Mouse (Mus musculus): ENCODE results near the gene Nosip. TPM values are rescaled to one million over a fixed set of nuclear protein-coding genes. Genes with fewer than 3 reads are reported as not detected.

Nosip gene
- total and polyA plus RNA-seq, 3 experiments, result 27.0 to 43.6 (median 29.3) TPM

GRCm38 (mm10) chr7:45048001-45048890, 14.0 kb upstream of the Nosip start:
- no peaks in the 10 kb centered on the region for H3K36me3 ChIP-seq (ENCODE audit: control insufficient read depth, insufficient read depth, low read length)
- no peak for TF ChIP-seq POLR2A (IDR thresholded peaks at IDR 0.05; ENCODE audit: insufficient read depth, low read depth, low read length)
- TF ChIP-seq EP300 (IDR thresholded peaks at IDR 0.05; ENCODE audit: insufficient read depth, low read depth, low read length), result no peak
- TF ChIP-seq CTCF (IDR thresholded peaks at IDR 0.05), result no peak
- peaks cover 8% of the 10 kb centered on the region for H3K79me2 ChIP-seq (replicated peaks; ENCODE audit: control insufficient read depth, insufficient read depth, low read length)
- H3K4me3 ChIP-seq, result no peak overlapping the region
- intact Hi-C loops (cut with DNase I), result no loop called here
- H3K27ac ChIP-seq, result no peak overlapping the region
- no peaks in the 10 kb centered on the region for H3K27me3 ChIP-seq (ENCODE audit: control insufficient read depth, insufficient read depth, low read length)
- no peak overlapping the region for H3K9ac ChIP-seq (ENCODE audit: low read depth, low read length)
- no peak for DNase-seq
- peaks cover 5% of the 10 kb centered on the region for H3K4me1 ChIP-seq (ENCODE audit: control insufficient read depth, insufficient read depth, low read length)
- WGBS, result 90% methylated on average over 38 of the region's 38 CpGs

GRCm38 (mm10) chr7:45048923-45049657, 13.1 kb upstream of the Nosip start:
- Histone ChIP-seq H3K79me2 (replicated peaks; ENCODE audit: control insufficient read depth, insufficient read depth, low read length) (peaks cover 8% of the 10 kb centered on the region), H3K36me3 (ENCODE audit: control insufficient read depth, insufficient read depth, low read length) (no peaks in the 10 kb centered on the region), H3K27me3 (ENCODE audit: control insufficient read depth, insufficient read depth, low read length) (no peaks in the 10 kb centered on the region), H3K4me1 (ENCODE audit: control insufficient read depth, insufficient read depth, low read length) (peaks cover 5% of the 10 kb centered on the region), H3K27ac (no peak overlapping the region), H3K4me3 (no peak overlapping the region), H3K9ac (ENCODE audit: low read depth, low read length) (no peak overlapping the region)
- 80% methylated on average over 23 of the region's 23 CpGs for WGBS
- TF ChIP-seq CTCF (IDR thresholded peaks at IDR 0.05), result no peak
- no peak for TF ChIP-seq POLR2A (IDR thresholded peaks at IDR 0.05; ENCODE audit: insufficient read depth, low read depth, low read length)
- no peak for TF ChIP-seq EP300 (IDR thresholded peaks at IDR 0.05; ENCODE audit: insufficient read depth, low read depth, low read length)
- intact Hi-C loops (cut with DNase I), result no loop called here
- DNase-seq, result peak; percentile 52 to 60

GRCm38 (mm10) chr7:45050945-45051600, 11.2 kb upstream of the Nosip start:
- WGBS, result 24% methylated on average over 16 of the region's 16 CpGs
- H3K36me3 ChIP-seq (ENCODE audit: control insufficient read depth, insufficient read depth, low read length), result no peaks in the 10 kb centered on the region
- intact Hi-C loops (cut with DNase I), result loop anchor here (2.0 to 5.0 kb wide), 2 partner anchors 20 to 64 kb away; partner anchors contain the start of gene Prmt1

GRCm38 (mm10) chr7:45051601-45051974, 10.6 kb upstream of the Nosip start:
- TF ChIP-seq EP300 (IDR thresholded peaks at IDR 0.05; ENCODE audit: insufficient read depth, low read depth, low read length) (no peak), POLR2A (IDR thresholded peaks at IDR 0.05; ENCODE audit: insufficient read depth, low read depth, low read length) (no peak), CTCF (IDR thresholded peaks at IDR 0.05) (no peak)
- H3K9ac ChIP-seq (ENCODE audit: low read depth, low read length), result peak overlapping the region; percentile 96
- H3K79me2 ChIP-seq (replicated peaks; ENCODE audit: control insufficient read depth, insufficient read depth, low read length), result peaks cover 6% of the 10 kb centered on the region
- no peak for DNase-seq
- H3K4me3 ChIP-seq, result peak overlapping the region; percentile 89
- no peak overlapping the region; the same call in 1 of the 2 replicates for H3K27ac ChIP-seq
- intact Hi-C loops (cut with DNase I), result loop anchor here (2.0 to 5.0 kb wide), 2 partner anchors 21 to 64 kb away; partner anchors contain the start of gene Prmt1
- no peaks in the 10 kb centered on the region for H3K36me3 ChIP-seq (ENCODE audit: control insufficient read depth, insufficient read depth, low read length)
- H3K4me1 ChIP-seq (ENCODE audit: control insufficient read depth, insufficient read depth, low read length), result peaks cover 5% of the 10 kb centered on the region
- no peaks in the 10 kb centered on the region for H3K27me3 ChIP-seq (ENCODE audit: control insufficient read depth, insufficient read depth, low read length)
- 14% methylated on average over 13 of the region's 13 CpGs for WGBS

More at GRCm38 (mm10) chr7:45050945-45051600, 11.2 kb upstream of the Nosip start:
- peak; percentile 60 to 72 for DNase-seq
- Histone ChIP-seq H3K27ac (no peak overlapping the region; the same call in 1 of the 2 replicates), H3K27me3 (ENCODE audit: control insufficient read depth, insufficient read depth, low read length) (no peaks in the 10 kb centered on the region), H3K4me1 (ENCODE audit: control insufficient read depth, insufficient read depth, low read length) (peaks cover 5% of the 10 kb centered on the region), H3K79me2 (replicated peaks; ENCODE audit: control insufficient read depth, insufficient read depth, low read length) (peaks cover 6% of the 10 kb centered on the region), H3K9ac (ENCODE audit: low read depth, low read length) (peak overlapping the region; percentile 7; the same call in 1 of the 2 replicates), H3K4me3 (peak overlapping the region; percentile 89; the same call in 1 of the 2 replicates)
- TF ChIP-seq EP300 (IDR thresholded peaks at IDR 0.05; ENCODE audit: insufficient read depth, low read depth, low read length), result no peak
- TF ChIP-seq POLR2A (IDR thresholded peaks at IDR 0.05; ENCODE audit: insufficient read depth, low read depth, low read length), result no peak
- no peak for TF ChIP-seq CTCF (IDR thresholded peaks at IDR 0.05)

- peak overlapping the region; percentile 89 for H3K4me3 ChIP-seq
- no peaks in the 10 kb centered on the region for H3K27me3 ChIP-seq (ENCODE audit: control insufficient read depth, insufficient read depth, low read length)
- H3K36me3 ChIP-seq (ENCODE audit: control insufficient read depth, insufficient read depth, low read length), result no peaks in the 10 kb centered on the region
- intact Hi-C loops (cut with DNase I), result loop anchor here (5.0 kb wide), 1 partner anchor 65 kb away; the partner anchor contains the start of gene Prmt1
- TF ChIP-seq CTCF (IDR thresholded peaks at IDR 0.05) (no peak), EP300 (IDR thresholded peaks at IDR 0.05; ENCODE audit: insufficient read depth, low read depth, low read length) (no peak), POLR2A (IDR thresholded peaks at IDR 0.05; ENCODE audit: insufficient read depth, low read depth, low read length) (no peak)
- 2% methylated on average over 38 of the region's 38 CpGs for WGBS
- peak overlapping the region; percentile 95 for H3K27ac ChIP-seq
- peak overlapping the region; percentile 96 for H3K9ac ChIP-seq (ENCODE audit: low read depth, low read length)
- H3K79me2 ChIP-seq (replicated peaks; ENCODE audit: control insufficient read depth, insufficient read depth, low read length), result peaks cover 4% of the 10 kb centered on the region
- DNase-seq, result peak; percentile 64 to 66
- peaks cover 5% of the 10 kb centered on the region for H3K4me1 ChIP-seq (ENCODE audit: control insufficient read depth, insufficient read depth, low read length)
Measured at GRCm38 (mm10) chr7:45052181-45052861, 9.9 kb upstream of the Nosip start.

Measured in heart, adult 2 months (tissue).